Mouse (Mus musculus): ENCODE measurements around the gene Dot1l.

DNA sequence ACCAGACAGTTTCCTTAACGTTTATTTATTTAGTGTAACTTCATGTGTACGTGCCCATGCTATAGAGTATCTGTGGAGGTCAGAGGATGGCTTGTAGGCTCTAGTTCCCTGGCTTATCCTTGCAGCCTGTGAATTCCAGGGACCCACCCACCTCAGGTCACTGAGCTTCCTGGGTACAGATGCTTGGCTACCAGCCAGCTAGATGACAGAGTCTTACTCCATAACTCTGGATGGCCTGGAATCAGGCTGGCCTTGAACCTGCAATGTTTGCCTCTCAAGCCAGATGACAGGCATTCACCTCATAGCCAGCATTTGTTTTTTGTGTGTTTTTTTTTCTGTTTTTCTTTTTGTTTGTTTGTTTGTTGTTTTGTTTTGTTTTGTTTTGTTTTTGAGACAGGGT lies 62.2 kb downstream of the Dot1l start:
- no peak for TF ChIP-seq POLR2A (IDR thresholded peaks at IDR 0.05; ENCODE audit: control insufficient read depth, extremely low read depth, insufficient read depth, low read length, poor library complexity)
- no peak for TF ChIP-seq CTCF (IDR thresholded peaks at IDR 0.05; ENCODE audit: borderline replicate concordance, control insufficient read depth, extremely low read depth, insufficient read depth, low read length, poor library complexity)

Data from thymus, adult 2 months (tissue).